Mouse (Mus musculus): ENCODE data around the gene Rab32.
"Not testable (repeated sequence)": the region's sequence is repeated elsewhere in the genome, so short reads cannot be mapped to it uniquely, and the experiment has no call there.

The Rab32 gene

GRCm38 (mm10) chr10:10557570-10558336 lies at the start of gene Rab32:
Gene Rab32, minus strand, starts transcription at chr10:10558265.
- peak; percentile 47 for DNase-seq (ENCODE audit: low read depth, low spot score)

DNA sequence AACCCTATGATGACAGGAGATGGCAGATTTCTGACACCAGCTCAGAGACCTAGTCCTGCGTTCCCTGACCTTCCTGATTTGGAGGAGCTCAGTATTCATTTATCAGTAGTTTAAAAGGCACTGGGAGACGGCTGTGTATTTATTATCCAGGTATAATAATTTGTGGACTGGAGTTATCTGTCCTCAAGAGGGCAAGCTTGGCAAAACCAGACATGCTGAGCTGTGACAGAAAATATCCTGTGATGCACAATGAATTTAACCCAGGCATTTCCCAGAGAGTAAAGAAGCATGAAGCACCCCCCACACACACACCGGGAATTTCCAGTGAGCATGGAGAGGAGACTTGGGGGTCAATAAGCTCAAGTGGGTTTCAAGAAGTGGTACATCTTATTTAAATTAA lies 42.7 kb upstream of the Rab32 start:
- DNase-seq (ENCODE audit: low read depth, low spot score): no peak

DNA sequence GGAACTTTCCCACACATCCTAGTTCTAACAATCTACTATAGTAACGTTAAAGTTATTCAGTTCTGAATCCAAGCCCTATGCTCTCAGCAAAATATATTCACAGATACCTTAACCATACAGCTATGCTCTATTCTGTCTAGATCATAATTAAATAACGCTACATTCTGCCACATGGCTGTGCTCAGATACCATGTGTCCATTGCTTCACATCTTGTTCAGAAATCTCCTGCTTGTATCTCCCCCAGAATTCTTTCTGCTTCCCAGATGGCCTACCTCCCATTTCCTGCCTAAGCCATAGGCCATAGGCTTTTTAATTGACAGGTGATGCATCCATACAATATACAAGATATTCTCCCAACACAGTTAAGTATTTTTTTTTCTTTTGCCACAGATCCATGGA lies 39.4 kb upstream of the Rab32 start:
- not testable (repeated sequence) for DNase-seq (ENCODE audit: low read depth, low spot score)

DNA sequence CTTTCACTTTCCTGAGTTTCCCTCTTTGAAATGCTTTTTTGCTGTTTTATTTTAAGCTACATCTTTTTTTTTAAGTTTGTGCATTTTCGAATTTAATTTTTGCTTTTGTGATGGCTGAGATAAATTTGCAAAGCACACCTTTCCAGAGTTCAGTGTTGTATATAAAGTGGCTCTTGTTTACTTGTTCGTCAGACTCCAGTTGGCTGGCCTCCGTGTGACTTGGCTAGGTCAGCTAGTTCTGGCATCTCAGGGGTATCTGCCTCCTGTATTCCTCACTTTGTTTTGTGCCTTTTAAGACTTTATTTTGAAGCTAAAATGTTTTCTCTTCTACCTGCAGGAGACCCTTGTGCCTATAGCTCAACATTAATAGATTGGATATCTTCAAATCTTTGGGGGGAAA lies 22.7 kb upstream of the Rab32 start:
- DNase-seq (ENCODE audit: low read depth, low spot score): no peak

DNA sequence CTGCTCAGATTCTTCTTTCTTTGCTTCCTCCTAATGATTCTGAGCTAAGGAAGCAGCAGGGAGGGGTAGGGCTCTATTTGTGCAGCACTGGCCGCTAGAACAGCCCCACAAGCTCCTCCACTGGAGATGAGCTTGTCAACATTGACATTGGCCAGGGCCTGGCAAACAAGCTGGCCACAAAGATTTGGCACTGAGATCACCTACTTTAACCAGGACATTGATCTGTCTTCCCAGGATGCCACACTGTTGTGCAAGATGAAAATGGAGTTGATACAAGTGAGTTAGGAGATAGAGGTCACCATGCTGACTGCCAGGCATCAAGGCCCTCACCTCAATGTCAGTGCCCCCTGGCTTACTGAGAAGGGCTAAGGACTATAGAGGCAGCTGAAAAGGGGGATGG lies 21.8 kb upstream of the Rab32 start:
- no peak for DNase-seq (ENCODE audit: low read depth, low spot score)

- DNase-seq (ENCODE audit: low read depth, low spot score): no peak
Observed at GRCm38 (mm10) chr10:10558337-10558711, 259 bp upstream of the Rab32 start.

DNA sequence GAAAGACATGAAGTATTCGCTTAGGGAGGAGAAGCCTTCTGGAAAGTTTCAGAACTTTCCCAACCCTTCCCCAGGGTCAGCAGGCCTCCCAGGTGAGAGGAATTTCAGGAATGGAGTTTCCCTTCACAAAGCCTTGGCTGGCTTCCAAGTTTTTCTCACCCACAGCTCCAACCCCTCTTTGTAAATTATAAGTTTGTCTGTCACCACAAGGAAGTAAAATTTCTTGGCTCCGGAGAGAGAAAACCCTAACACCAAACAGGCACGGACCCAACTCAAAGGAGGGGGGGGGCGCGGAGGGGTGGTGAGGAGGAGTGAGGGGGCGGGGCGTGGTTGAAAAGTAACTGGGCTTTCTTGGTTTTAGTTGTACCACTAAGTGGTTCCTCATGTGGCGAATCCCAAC lies 980 bp downstream of the Rab32 start:
- DNase-seq (ENCODE audit: low read depth, low spot score): no peak

DNA sequence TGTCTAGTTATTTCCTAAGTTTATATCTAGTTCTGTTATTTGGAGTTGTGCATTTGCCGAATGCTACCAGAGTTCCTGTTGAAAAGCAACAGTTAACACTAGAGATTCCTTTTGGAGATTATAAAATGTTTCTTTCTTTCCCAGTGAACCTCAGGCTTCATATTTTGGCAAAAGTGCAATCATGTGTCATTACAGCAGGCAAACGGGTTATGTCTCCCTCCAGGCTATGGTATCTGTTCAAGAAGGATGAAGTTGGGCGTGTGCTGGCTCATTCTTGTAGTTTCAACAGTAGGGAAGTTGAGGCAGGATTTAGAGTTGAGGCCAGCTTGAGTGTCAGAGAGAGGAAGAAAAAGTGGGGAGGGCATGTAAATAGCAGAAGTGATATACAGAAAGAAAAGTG lies 2.4 kb downstream of the Rab32 start:
- no peak for DNase-seq (ENCODE audit: low read depth, low spot score)

- DNase-seq (ENCODE audit: low read depth, low spot score): no peak
Observed at GRCm38 (mm10) chr10:10555221-10555620, 2.8 kb downstream of the Rab32 start.

GRCm38 (mm10) chr10:10550134-10550533 lies 7.9 kb downstream of the Rab32 start:
- no peak for DNase-seq (ENCODE audit: low read depth, low spot score)

DNA sequence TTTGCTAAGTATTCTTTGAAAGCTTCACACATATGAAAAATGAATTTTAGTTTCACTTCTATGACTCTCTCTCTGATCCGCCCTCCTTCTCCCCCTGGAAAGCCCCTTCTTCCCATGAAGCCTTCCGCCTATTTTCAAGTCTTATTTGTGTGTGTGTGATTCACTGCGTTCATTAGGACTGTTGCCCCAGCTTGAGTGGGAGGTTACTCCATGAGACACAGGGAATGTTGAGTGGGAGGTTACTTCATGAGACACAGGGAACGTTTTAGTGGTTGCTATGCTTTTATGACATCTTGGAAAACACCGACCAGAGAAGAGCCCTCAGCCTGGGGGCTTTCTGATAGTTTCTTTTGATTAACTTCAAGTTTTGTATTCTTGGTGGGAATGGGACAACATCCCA lies 11.4 kb downstream of the Rab32 start:
- DNase-seq (ENCODE audit: low read depth, low spot score): no peak

DNA sequence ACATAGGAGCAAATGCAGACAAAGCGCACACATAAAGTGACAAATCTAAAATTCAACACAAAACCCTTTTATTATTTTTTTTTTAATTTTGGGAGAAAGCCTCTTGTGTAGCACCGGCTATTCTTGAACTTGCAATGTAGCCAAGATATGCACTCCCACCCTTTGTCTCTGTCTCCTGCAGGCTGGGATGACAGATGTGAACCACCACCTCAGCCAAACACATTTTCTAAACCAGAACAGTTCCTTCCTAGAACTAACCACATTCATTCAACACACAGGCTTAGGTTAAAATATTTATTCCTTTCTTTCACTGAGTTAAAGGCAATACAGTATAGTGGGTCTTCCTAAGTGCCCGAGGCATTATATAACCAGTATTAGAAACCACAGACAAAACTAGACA lies 13.1 kb downstream of the Rab32 start:
- DNase-seq (ENCODE audit: low read depth, low spot score): no peak
